Mouse (Mus musculus): ENCODE data around the gene Krtap4-2. TPM values are rescaled to one million over a fixed set of nuclear protein-coding genes. Genes with fewer than 3 reads are reported as not detected.
"Not testable (repeated sequence)": the region's sequence is repeated elsewhere in the genome, so short reads cannot be mapped to it uniquely, and the experiment has no call there.

Krtap4-2 gene
- polyA plus RNA-seq, 1 experiment from 2014 or later = not detected

GRCm38 (mm10) chr11:99643635-99644139 is 8.8 kb upstream of the Krtap4-2 start, which contains the start of gene Krtap4-7:
TSS of gene Krtap4-7 (minus strand) at chr11:99644089.
- H3K9ac ChIP-seq; H3K9me3 ChIP-seq (ENCODE audit: control insufficient read depth, low read length); H3K27me3 ChIP-seq (ENCODE audit: control insufficient read depth, insufficient read depth, low read length); H3K27ac ChIP-seq; H3K36me3 ChIP-seq (replicated peaks; ENCODE audit: control insufficient read depth, insufficient read depth); DNase-seq (ENCODE audit: low spot score); H3K4me3 ChIP-seq (replicated peaks; ENCODE audit: low read length); ATAC-seq (ENCODE audit: low FRiP score); H3K4me2 ChIP-seq (replicated peaks); H3K4me1 ChIP-seq (replicated peaks; ENCODE audit: control insufficient read depth, insufficient read depth, low read length): not testable (repeated sequence)
- WGBS = 82% methylated on average over 9 of the region's 9 CpGs

GRCm38 (mm10) chr11:99640926-99641325 is 6.0 kb upstream of the Krtap4-2 start:
- Histone ChIP-seq H3K27ac (no peak overlapping the region), H3K9ac (no peak overlapping the region), H3K36me3 (replicated peaks; ENCODE audit: control insufficient read depth, insufficient read depth) (no peaks in the 10 kb centered on the region), H3K4me3 (replicated peaks; ENCODE audit: low read length) (no peak overlapping the region), H3K9me3 (ENCODE audit: control insufficient read depth, low read length) (no peaks in the 10 kb centered on the region), H3K4me2 (replicated peaks) (no peak overlapping the region), H3K27me3 (ENCODE audit: control insufficient read depth, insufficient read depth, low read length) (no peaks in the 10 kb centered on the region), H3K4me1 (replicated peaks; ENCODE audit: control insufficient read depth, insufficient read depth, low read length) (no peaks in the 10 kb centered on the region)
- 36% methylated on average over 1 of the region's 1 CpGs for WGBS
- DNase-seq (ENCODE audit: low spot score) (no peak), ATAC-seq (ENCODE audit: low FRiP score) (no peak)

- 87% methylated on average over 1 of the region's 1 CpGs for WGBS
- ATAC-seq (ENCODE audit: low FRiP score) (no peak), DNase-seq (ENCODE audit: low spot score) (no peak)
- Histone ChIP-seq H3K9me3 (ENCODE audit: control insufficient read depth, low read length) (no peaks in the 10 kb centered on the region), H3K4me3 (replicated peaks; ENCODE audit: low read length) (no peak overlapping the region), H3K27me3 (ENCODE audit: control insufficient read depth, insufficient read depth, low read length) (no peaks in the 10 kb centered on the region), H3K27ac (no peak overlapping the region), H3K9ac (no peak overlapping the region), H3K36me3 (replicated peaks; ENCODE audit: control insufficient read depth, insufficient read depth) (no peaks in the 10 kb centered on the region), H3K4me1 (replicated peaks; ENCODE audit: control insufficient read depth, insufficient read depth, low read length) (no peaks in the 10 kb centered on the region), H3K4me2 (replicated peaks) (no peak overlapping the region)
Observed at GRCm38 (mm10) chr11:99637086-99637485, 2.2 kb upstream of the Krtap4-2 start.

- ATAC-seq (ENCODE audit: low FRiP score) (no peak), DNase-seq (ENCODE audit: low spot score) (no peak)
- H3K4me1 ChIP-seq (replicated peaks; ENCODE audit: control insufficient read depth, insufficient read depth, low read length) = no peaks in the 10 kb centered on the region
- WGBS = 77% methylated on average over 2 of the region's 2 CpGs
- no peak overlapping the region for H3K27ac ChIP-seq
- no peaks in the 10 kb centered on the region for H3K27me3 ChIP-seq (ENCODE audit: control insufficient read depth, insufficient read depth, low read length)
- H3K4me3 ChIP-seq (replicated peaks; ENCODE audit: low read length) = no peak overlapping the region
- H3K4me2 ChIP-seq (replicated peaks) = no peak overlapping the region
- H3K36me3 ChIP-seq (replicated peaks; ENCODE audit: control insufficient read depth, insufficient read depth) = no peaks in the 10 kb centered on the region
- no peak overlapping the region for H3K9ac ChIP-seq
- no peaks in the 10 kb centered on the region for H3K9me3 ChIP-seq (ENCODE audit: control insufficient read depth, low read length)
Observed at GRCm38 (mm10) chr11:99633293-99633692, 1.6 kb downstream of the Krtap4-2 start.

- H3K4me1 ChIP-seq (replicated peaks; ENCODE audit: control insufficient read depth, insufficient read depth, low read length) = no peaks in the 10 kb centered on the region
- 82% methylated on average over 3 of the region's 3 CpGs for WGBS
- ATAC-seq (ENCODE audit: low FRiP score) = no peak
Observed at GRCm38 (mm10) chr11:99630890-99631289, 4.0 kb downstream of the Krtap4-2 start.

GRCm38 (mm10) chr11:99628138-99628537 is 6.7 kb downstream of the Krtap4-2 start, which contains the start of gene Krtap4-1:
TSS of gene Krtap4-1 (minus strand) at chr11:99628238.
- DNase-seq (ENCODE audit: low spot score) (no peak), ATAC-seq (ENCODE audit: low FRiP score) (no peak)
- no peaks in the 10 kb centered on the region for H3K9me3 ChIP-seq (ENCODE audit: control insufficient read depth, low read length)
- H3K4me2 ChIP-seq (replicated peaks) = no peak within 1 kb of the TSS
- no peak within 1 kb of the TSS for H3K27ac ChIP-seq
- no peaks in the 10 kb centered on the region for H3K36me3 ChIP-seq (replicated peaks; ENCODE audit: control insufficient read depth, insufficient read depth)
- no peaks in the 10 kb centered on the region for H3K4me1 ChIP-seq (replicated peaks; ENCODE audit: control insufficient read depth, insufficient read depth, low read length)
- no peak within 1 kb of the TSS for H3K9ac ChIP-seq
- no peak within 1 kb of the TSS for H3K4me3 ChIP-seq (replicated peaks; ENCODE audit: low read length)
- no peaks in the 10 kb centered on the region for H3K27me3 ChIP-seq (ENCODE audit: control insufficient read depth, insufficient read depth, low read length)
- WGBS = 91% methylated on average over 4 of the region's 4 CpGs

More at GRCm38 (mm10) chr11:99630890-99631289, 4.0 kb downstream of the Krtap4-2 start:
- DNase-seq (ENCODE audit: low spot score) = no peak
- Histone ChIP-seq H3K4me2 (replicated peaks) (no peak overlapping the region), H3K4me3 (replicated peaks; ENCODE audit: low read length) (no peak overlapping the region), H3K9me3 (ENCODE audit: control insufficient read depth, low read length) (no peaks in the 10 kb centered on the region), H3K27ac (no peak overlapping the region), H3K9ac (no peak overlapping the region), H3K36me3 (replicated peaks; ENCODE audit: control insufficient read depth, insufficient read depth) (no peaks in the 10 kb centered on the region), H3K27me3 (ENCODE audit: control insufficient read depth, insufficient read depth, low read length) (no peaks in the 10 kb centered on the region)

- Histone ChIP-seq H3K9ac (no peak within 1 kb of the TSS), H3K4me3 (replicated peaks; ENCODE audit: low read length) (no peak within 1 kb of the TSS), H3K27ac (no peak within 1 kb of the TSS), H3K4me1 (replicated peaks; ENCODE audit: control insufficient read depth, insufficient read depth, low read length) (no peaks in the 10 kb centered on the region), H3K27me3 (ENCODE audit: control insufficient read depth, insufficient read depth, low read length) (no peaks in the 10 kb centered on the region), H3K36me3 (replicated peaks; ENCODE audit: control insufficient read depth, insufficient read depth) (no peaks in the 10 kb centered on the region), H3K4me2 (replicated peaks) (no peak within 1 kb of the TSS), H3K9me3 (ENCODE audit: control insufficient read depth, low read length) (no peaks in the 10 kb centered on the region)
- no peak for ATAC-seq (ENCODE audit: low FRiP score)
- WGBS = 91% methylated on average over 2 of the region's 2 CpGs
- no peak for DNase-seq (ENCODE audit: low spot score)
Observed at GRCm38 (mm10) chr11:99620335-99620734, 14.5 kb downstream of the Krtap4-2 start, which contains the start of gene Gm11562. TSS of gene Gm11562 (minus strand) at chr11:99620435.

GRCm38 (mm10) chr11:99614796-99615363 is 20.0 kb downstream of the Krtap4-2 start, which contains the start of gene Krtap2-4:
TSS of gene Krtap2-4 (minus strand) at chr11:99614846.
- Histone ChIP-seq H3K4me3 (replicated peaks; ENCODE audit: low read length) (no peak within 1 kb of the TSS), H3K9ac (no peak within 1 kb of the TSS), H3K27me3 (ENCODE audit: control insufficient read depth, insufficient read depth, low read length) (no peaks in the 10 kb centered on the region), H3K4me2 (replicated peaks) (no peak within 1 kb of the TSS), H3K36me3 (replicated peaks; ENCODE audit: control insufficient read depth, insufficient read depth) (no peaks in the 10 kb centered on the region), H3K9me3 (ENCODE audit: control insufficient read depth, low read length) (no peaks in the 10 kb centered on the region), H3K4me1 (replicated peaks; ENCODE audit: control insufficient read depth, insufficient read depth, low read length) (no peaks in the 10 kb centered on the region), H3K27ac (no peak within 1 kb of the TSS)
- DNase-seq (ENCODE audit: low spot score) (no peak), ATAC-seq (ENCODE audit: low FRiP score) (no peak)
- WGBS = 66% methylated on average over 3 of the region's 3 CpGs

GRCm38 (mm10) chr11:99610089-99610488 is 24.8 kb downstream of the Krtap4-2 start, which contains the start of gene Gm11937:
TSS of gene Gm11937 (minus strand) at chr11:99610189.
- WGBS = 79% methylated on average over 1 of the region's 2 CpGs
- ATAC-seq (ENCODE audit: low FRiP score); H3K9me3 ChIP-seq (ENCODE audit: control insufficient read depth, low read length): not testable (repeated sequence)

More at GRCm38 (mm10) chr11:99610089-99610488, 24.8 kb downstream of the Krtap4-2 start, which contains the start of gene Gm11937:
- H3K36me3 ChIP-seq (replicated peaks; ENCODE audit: control insufficient read depth, insufficient read depth); H3K4me3 ChIP-seq (replicated peaks; ENCODE audit: low read length); DNase-seq (ENCODE audit: low spot score); H3K9ac ChIP-seq; H3K27ac ChIP-seq; H3K27me3 ChIP-seq (ENCODE audit: control insufficient read depth, insufficient read depth, low read length); H3K4me1 ChIP-seq (replicated peaks; ENCODE audit: control insufficient read depth, insufficient read depth, low read length); H3K4me2 ChIP-seq (replicated peaks): not testable (repeated sequence)

Measured in hindbrain, embryonic 14.5 days (tissue).